Mouse (Mus musculus) frontal cortex, adult 2 months (tissue): Measurements from ENCODE around the gene Ak3. TPM values are rescaled to one million over a fixed set of nuclear protein-coding genes. Genes with fewer than 3 reads are reported as not detected.
A peak's percentile ranks its signal among the peaks of the same experiment; 100 is the strongest.

ENCODE experiments used
- DNase-seq, 2 experiments: peaks; one replicate each; pipeline ENCODE4 v3.0.0; 2022; ENCODE audit warnings: low spot score in 1 of 2; ENCODE audit errors: extremely low spot score in 1 of 2
- polyA plus RNA-seq: library from polyadenylated mRNA; depleted of rRNA; stranded (reverse); fragments of >200 nt; gene quantifications from 2 replicates; pipeline ENCODE4 v1.2.3, GENCODE M21; 2012; rRNA removed

The Ak3 gene
- polyA plus RNA-seq, result 61.8 and 66.5 TPM in 2 replicates

DNA sequence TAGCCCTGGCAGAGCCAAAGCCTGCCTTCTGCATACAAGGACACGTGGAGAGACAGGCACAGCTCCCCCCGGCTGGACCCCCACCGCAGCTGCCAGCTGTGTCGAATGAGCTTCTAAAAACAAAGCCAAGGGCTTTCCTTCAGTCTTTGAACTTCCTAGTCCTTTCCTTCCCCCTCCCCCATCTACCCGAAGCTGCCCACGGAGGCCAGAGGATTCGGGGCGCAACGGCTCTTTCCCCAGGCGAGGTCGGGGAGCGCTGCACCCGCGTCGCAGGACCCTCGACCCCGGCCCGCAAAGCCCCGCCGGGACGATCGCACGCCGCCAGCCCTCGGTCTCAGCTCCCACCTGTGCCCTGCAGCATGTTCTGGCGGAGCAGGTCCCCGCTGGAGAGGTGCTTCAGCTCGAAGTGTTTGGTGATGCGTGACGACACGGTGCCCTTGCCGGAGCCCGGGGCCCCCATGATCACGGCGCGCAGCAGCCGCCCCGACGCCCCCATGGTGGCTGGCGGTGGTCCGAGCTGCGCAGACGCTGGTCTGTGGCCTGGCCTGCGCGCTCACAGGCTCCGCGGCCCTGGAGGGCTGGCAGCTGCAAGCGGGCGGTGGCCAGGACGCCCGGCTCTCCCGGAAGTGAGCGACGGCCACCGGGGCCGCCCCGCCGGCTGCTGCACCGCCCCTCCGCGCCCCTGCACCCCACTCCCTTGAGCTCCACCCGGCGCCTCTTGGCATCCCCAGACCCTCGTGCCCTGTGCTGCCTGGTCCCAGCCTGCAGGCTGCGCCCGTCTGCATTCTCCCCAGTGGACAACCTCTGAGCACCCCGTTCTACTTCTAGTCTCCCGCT, at the start of gene Ak3:
Gene Ak3, minus strand, starts transcription at position 628 of the 837 bp plus-strand sequence.
- peak; percentile 43 to 68 for DNase-seq

DNA sequence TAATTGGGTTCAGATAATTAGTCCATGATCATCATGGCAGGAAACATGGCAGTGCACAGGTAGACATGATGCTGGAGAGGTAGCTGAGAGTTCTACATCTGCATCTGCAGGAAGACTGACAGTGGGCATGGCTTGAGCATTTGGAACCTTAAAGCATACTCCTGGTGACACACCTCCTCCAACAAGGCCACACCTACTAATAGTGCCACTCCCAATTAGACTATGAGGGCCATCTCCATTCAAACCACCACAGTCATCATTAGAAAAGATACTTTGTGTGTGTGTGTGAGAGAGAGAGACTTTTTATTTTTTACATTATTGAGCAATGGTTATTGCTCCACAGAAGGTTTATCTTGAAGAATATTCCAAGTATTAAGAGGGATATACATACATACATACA, 44.4 kb upstream of the Ak3 start:
- no peak for DNase-seq

DNA sequence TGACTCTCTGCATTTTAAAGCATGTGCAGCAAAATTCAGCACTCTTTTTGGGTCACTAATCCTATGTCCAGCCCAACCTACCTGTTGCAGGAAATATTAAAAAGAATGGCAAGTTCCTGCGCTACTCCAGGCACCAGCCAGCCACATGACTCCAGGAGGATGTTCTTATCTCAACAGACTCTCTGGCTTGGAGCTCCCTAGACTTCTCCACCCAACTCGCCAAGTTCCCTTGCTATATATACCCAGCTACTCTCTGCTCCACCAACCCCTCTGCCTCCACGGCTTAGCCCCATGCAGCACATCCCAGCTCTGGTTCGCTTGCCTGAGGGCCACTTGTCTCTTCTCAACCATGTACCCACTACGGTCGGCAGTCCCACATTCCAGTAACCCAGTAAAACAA, 40.9 kb upstream of the Ak3 start:
- DNase-seq, result no peak

DNA sequence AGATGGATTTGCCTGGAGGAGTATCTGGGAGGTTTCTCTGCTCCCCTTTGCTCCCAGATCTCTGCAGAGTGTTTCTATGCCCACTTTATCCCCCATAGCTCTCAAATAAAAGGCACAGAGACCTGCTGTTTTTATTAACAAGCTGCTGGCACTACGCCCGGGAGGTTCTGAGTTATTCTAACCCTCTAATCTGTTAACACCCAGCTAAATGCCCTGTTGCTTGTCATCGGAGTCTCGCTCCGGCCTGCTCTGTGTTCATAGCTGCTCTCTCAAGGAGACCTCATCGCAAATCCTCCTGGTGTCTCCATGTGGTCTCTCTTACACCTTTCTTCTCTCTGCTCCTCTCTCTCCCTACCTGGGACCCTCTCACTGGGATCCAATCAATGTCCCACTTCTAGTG, 27.0 kb upstream of the Ak3 start:
- DNase-seq, result peak in 1 of 2 experiments; percentile 12

DNA sequence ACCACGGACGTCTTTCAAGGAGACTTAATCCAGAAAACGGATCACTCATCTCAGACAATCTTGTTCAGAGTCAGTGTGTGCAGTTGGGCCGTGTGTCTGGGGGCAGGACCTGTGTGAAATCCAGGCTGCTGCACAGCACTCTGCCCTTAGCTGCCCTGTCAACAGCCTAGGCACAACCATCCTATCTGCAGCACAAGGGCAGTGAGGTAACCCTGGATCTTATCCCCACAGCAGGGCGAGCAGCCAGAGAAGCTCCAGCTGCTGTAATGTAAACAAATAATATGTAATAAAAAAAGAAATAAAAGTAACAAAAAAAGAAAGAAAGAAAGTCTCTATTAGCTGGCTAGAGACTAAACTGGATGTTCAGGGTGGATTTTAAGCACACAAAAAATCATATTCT, 21.4 kb upstream of the Ak3 start:
- no peak for DNase-seq

DNA sequence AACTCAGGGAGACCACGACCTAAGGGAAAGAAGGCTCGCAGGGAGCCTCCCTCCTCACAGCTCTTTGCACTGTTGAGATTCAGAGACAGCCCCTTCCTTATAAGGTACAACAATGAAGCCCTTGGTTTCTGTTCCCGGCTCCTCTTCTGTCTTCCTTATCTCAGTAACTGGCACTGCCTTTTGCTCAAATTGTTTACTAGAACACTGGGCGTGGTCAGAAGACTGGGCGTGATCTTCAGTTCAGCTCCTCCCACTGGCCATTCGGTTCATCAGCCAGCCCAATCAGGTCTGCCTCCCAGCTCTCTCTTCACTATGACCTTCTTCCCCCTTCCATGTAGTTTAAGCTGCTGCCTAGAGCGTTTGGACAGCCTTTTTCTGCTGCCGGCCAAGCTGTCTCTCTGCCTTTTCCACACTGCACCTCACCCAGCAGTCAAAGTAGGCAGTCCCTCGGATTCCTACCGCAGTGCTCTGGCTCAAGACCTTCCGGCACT, 19.3 kb upstream of the Ak3 start:
- peak in 1 of 2 experiments; percentile 49 for DNase-seq

DNA sequence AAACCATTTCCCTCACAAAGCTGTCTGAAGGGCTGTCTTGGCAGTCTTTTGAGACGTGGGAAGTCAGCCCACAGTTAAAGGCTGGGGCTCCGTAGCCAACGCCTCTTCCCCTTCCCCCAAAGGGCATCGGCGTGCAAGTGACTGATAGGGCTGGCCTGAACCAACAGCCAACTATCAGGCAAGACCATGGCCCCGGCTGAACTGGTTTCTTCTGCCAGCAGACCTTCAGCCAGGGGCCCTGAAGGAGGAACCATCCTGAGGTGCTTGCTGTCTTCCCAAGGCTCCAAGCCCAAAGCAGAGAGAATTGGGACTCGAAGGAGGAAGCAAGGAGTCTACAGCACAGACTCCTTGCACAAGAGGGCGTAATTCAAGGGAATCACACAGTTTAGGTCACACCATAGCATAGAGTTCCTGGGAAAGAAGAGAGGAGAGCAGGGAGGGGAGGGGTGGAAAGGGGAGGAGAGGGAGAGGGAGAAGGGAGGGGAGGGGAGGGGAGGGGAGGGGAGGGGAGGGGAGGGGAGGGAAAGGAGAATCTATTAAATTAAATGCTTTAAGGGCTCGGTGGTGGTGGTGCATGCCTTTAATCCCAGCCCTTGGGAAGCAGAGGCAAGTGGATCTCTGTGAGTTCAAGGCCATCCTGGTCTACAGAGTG, 16.8 kb upstream of the Ak3 start:
- no peak for DNase-seq

DNA sequence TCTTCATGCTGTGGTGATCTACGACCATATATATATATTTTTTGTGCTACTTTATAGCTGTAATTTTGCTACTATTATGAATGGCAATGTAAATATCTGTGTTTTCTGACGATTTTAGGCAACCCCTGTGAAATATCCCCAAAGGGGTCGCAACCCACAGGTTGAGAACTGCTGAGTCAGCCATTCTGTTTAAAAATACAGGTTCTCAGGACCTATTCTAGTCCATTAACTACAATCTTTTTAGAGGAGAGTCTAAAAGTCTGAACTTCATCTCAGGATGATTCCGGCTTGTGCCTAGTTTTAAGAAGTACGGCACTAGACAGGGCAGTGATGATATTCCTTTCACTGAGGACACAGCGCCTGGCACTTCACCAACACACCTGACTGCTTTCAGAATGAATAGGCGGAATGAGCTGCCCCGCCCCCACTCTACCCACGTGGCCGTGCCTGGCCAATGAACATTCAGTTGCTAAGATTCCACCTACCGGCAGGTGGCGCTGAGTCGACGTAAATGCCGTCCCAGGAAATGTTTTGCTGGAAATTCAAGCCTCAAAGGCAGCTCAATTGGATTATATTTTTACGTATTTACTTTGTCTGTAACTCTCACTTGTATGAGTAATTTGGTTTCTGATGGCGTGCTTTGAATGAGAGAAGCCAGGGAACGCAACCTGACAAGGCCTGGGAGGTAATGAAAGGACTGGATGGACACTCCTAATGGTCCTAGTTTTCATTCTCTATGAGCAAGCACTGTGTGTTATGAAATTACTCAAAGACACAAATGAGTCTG, 16.0 kb upstream of the Ak3 start:
- peak; percentile 76 to 96 for DNase-seq

DNA sequence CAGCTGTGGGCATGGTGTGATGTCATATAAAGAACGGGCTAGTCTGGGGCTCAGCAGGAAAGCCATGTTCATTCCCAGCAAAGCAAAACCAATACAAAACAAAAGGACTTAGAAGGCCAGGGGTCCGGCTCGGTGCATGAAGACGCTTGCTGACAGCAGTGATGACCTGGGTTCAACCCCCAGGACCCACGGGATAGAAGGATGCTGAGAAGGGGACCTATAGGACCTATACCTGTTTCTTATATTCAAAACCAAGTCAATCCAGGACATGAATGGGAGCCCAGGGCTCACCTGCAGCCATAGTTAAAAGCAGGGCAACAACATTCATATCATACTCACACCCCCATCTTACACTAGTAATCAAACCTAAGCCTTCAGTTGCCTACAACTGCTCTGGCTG, 15.2 kb upstream of the Ak3 start:
- DNase-seq, result no peak

DNA sequence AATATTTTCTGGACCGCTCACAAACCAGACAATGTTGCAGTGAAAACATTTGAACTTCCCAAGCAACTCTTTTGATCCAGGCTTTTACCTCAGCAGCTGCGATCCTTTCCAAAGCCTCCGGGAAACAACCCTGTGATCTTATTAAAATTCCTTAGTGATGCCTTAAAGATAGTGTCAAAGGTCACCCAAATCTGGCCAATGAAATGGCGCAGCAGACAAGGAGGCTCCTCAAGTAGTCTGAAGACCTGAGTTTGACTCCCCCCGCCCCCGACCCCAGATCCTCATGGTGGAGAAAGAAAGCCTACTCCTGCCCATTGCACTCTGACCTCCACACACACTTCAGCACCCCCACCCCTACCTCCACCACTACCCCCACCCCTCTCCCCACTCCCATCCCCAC, 12.5 kb upstream of the Ak3 start:
- no peak for DNase-seq

DNA sequence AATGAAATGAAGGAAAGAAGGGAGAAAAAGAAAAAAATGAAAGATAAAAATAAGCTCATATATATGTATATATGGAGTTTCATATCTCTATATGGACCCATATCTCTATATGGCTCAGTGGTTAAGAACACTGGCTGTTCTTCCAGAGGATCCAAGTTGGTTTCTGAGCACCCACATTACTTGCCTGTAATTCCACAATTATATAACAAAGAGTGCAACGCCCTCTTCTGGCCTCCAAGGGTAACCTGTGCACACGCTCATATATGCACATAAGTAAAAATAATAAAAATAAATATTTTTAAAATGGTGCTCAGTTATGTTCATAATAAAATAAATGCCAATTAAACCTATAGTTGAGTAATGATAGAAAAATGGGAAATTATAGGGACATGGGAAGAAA, 11.9 kb upstream of the Ak3 start:
- DNase-seq, result no peak

DNA sequence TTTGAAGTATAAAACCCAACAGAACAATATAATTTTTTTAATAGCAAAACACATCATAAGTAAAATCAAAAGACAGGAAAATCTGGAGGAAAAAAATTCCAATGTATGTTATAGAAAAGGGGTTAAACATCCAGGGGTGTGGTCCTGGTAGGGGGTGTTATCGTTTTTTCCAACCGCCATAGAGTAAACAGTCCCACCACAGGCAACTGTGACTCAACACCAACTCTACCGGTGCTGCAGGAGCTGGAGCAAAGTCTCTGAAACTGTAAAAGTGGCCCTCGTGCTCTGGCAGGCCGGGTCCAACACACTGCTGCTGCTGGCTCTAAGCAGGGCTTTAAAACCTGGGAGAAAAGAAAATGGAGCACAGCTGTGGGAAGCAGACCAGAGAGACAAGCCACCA, 11.0 kb upstream of the Ak3 start:
- no peak for DNase-seq

DNA sequence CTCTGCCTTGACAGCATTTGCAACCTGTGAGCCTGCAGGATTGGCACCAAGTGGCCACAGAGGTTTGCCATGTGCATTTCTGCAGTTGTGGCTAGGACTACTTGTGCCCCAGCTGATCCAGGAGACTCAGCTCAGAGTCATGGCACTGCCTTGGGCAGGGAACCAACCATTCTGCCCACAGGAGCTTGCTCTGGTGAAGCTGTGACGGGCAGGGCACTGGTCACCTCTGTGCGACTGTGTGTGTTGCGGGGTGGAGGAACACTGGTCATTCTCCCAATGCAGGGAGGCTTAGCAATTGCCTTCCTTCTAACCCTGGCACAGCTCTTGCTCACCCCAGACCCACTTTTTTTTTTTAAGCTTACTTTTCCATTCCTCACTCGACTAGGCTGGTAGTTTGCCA, 7.7 kb upstream of the Ak3 start:
- no peak for DNase-seq

DNA sequence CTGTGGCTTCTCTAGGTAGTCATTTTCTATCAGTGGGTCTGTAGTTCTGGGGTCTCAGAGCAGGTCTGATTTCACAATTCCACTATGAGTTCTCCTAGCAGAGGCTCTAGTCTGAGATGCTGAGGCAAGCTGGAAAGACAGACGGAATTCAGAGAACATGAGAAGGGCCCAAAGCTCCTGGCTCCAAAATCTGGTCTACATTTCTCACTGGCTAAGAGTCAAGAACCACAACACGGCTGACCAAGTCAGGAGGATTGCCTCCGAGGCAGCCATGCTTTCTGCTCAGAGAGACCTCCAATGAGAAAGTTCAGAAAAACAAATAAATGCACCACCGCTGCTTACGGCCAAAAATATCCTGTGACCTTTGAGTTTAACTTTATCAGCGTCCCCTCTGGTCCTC, 6.8 kb upstream of the Ak3 start:
- no peak for DNase-seq

DNA sequence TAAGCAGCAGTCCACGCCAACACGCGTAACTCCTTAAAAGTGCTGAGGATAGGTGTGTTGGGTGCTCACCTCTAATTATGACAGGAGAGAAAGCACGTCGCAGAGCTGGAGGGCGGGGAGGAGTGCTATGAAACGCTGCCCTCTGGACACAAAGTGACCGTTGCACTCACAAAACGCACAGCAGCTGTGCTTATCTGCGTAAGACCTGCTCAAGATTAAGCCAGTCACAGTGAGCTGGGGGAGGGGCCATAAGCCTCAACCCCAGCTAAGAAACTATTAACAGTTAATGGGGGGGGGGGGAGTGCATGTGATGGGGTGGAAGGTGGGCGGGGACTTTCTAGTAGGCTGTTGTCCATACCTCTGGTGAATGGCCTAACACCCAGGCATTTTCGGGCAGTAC, 5.0 kb upstream of the Ak3 start:
- DNase-seq, result no peak

DNA sequence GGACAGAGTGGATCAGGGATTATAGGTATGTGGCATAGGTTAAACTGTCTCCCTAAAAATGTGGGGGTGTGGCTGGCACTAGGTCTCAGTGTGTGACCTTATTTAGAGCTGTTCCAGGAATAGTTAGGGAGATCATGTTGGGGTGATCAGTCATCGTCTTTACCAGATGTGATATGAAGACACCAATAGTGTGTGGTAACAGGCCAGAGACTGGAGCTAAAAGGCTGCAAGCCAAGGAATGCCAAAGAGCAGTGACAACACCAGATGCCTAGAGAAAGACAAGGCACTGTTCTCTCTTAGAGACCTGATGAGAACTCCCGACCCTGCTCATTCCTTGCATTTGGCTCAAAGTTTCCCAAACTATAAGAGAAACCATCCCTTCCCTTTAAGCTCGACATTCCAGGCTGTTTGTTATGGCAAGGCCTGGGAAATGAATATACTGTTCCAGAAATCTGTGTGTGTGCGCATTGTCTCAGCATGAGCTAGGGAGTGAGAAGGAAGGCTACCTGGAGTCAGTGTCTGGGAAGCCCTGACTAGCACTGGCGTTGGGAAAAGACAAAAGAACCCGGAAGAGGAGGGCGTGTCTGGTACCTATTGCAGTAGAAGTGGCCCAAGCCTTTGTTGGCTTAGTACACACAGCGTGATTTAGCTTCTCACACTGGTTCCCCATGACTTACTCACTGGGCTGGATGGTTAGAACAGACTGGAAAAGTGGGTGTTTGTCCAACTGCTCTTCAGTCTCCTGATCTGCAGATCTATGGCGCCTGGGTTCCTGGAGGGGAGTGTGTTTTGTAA, 2.6 kb upstream of the Ak3 start:
- no peak for DNase-seq

DNA sequence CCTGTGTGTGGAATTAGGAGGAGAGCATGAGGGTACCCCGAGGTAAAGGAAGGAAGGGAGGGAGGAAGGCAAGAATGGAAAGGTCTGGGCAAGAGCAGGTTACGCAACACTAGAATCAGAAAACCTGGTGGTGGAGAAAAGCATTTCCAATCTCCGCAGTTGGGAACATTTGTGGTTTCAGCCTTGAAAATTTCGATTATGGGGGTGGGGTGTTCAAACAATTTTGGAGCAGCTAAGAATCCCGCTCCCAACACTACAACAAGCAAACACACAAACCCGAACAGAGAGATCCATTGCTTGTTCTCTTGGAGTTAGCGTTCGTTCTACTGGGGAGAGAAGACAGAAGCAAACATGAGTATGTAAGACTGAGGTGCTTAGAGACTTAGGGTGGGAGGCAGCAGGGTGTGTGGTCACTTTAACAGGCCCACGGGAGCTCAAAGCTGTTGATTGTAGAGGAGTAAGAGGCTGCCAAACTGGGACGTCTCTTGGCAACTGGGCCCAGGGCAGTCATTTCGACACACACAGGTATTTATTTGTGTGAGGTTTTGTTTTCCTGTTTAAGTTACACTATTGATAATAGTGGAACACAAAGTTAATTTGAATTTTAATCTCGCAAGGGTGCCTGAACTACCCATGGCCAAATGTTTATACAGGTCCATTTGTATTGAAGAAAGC, 1.8 kb upstream of the Ak3 start:
- DNase-seq, result no peak

DNA sequence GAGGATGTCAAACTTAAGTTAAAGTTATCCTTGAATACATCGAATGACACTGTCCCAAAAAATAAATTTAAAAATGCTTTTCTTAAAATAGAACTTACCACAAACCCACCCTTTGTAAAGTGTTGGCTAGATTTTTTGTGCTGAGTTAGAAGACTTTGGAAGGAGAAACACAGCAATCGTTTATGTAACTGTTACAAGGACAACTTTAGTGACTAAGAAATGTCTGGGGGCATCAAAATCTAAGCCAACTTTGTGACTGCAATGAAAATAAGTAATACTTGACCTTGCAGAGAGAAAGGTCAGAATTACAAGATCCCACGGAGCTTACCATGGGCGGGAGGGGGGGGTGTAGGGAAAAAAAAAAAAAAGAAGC, 814 bp downstream of the Ak3 start:
- DNase-seq, result no peak

DNA sequence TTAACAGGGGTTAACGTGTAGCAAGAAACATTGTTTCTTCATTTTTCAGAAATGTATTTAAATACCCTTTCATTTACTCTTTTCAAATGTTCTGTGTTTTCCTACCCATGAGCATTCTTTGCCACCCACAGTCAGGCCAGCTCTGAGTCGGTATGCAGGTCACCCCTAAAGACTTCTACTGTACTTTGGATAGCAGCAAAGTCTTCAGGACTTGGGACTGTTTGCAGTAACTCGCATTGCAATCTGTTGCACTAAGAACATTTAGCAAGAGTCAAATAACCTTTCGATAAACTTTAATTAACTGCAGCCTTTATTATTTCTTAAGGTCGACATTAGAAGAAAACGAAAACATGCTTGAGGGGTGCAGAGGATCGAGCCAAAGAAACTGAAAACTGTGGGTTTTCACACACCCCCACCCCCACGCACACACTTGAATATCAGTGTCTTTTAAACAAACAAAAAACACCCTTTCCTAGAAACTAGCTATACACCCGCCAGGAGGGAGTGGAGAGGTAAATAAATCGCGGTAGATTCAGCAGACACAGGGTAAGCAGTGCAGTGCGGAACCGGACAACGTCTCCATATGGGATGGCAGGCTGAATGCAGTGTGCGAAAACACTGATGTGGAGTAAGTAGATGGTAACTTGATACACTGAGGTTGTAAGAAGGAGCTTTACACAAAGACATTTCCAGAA, 1.7 kb downstream of the Ak3 start:
- DNase-seq, result no peak
